Mouse (Mus musculus) lung, embryonic 14.5 days (tissue): ENCODE measurements at regions not wholly inside any gene's neighbourhood (a gene's known extent, or its start where the extent isn't known, plus 50 kb on each side); places are given as distances from the start of the nearest gene placed in this dataset.

Source experiments
- ATAC-seq: fragments of 200-750 bp; cut with Nextera tagmentation; 2 replicates; pipeline ENCODE4 v1.8.0; 2017; ENCODE audit warnings: mild to moderate bottlenecking, moderate TSS enrichment, moderate library complexity; ENCODE audit not compliant: insufficient read depth
- DNase-seq: peaks from one replicate; pipeline ENCODE4 v3.0.0-alpha.2; 2015
- H3K27ac ChIP-seq: fragments of 300-500 bp; sonication (generic); 2 replicates; pipeline ENCODE4 v1.5.1; 2014; ENCODE audit warnings: low read depth, mild to moderate bottlenecking, moderate library complexity
- H3K27me3 ChIP-seq: fragments of 300-500 bp; sonication (generic); 2 replicates; pipeline ENCODE4 v1.6.1; 2014; ENCODE audit warnings: low read length, control low read depth; ENCODE audit not compliant: insufficient read depth
- H3K36me3 ChIP-seq: fragments of 300-500 bp; sonication (generic); 2 replicates; pipeline ENCODE4 v1.6.1; 2014; ENCODE audit warnings: control low read depth; ENCODE audit not compliant: insufficient read depth
- H3K4me1 ChIP-seq: fragments of 300-500 bp; sonication (generic); 2 replicates; pipeline ENCODE4 v1.6.1; 2014; ENCODE audit warnings: antibody characterized with exemption, control low read depth; ENCODE audit not compliant: insufficient read depth
- H3K4me2 ChIP-seq: fragments of 300-500 bp; sonication (generic); 2 replicates; pipeline ENCODE4 v1.6.1; 2014; ENCODE audit warnings: mild to moderate bottlenecking
- H3K4me3 ChIP-seq: fragments of 300-500 bp; sonication (generic); 2 replicates; pipeline ENCODE4 v1.5.1; 2014; ENCODE audit warnings: low read depth, low read length
- H3K9ac ChIP-seq: fragments of 300-500 bp; sonication (generic); 2 replicates; pipeline ENCODE4 v1.6.1; 2014
- H3K9me3 ChIP-seq: fragments of 300-500 bp; sonication (generic); 2 replicates; pipeline ENCODE4 v1.6.1; 2016; ENCODE audit warnings: low read depth, low read length, control low read depth
- CTCF ChIP-seq: IDR thresholded peaks from 2 replicates; pipeline ENCODE4 v1.5.1; 2016; ENCODE audit warnings: antibody characterized with exemption, low read depth
- WGBS: fragments of 180-500 bp; shearing (Covaris S2); extraction: QIAGEN DNeasy Blood & Tissue Kit; methylation state at CpG from one replicate; pipeline ENCODE4 v1.1.7; 2014; 5-methylcytosine and 5-hydroxymethylcytosine counted together

DNA sequence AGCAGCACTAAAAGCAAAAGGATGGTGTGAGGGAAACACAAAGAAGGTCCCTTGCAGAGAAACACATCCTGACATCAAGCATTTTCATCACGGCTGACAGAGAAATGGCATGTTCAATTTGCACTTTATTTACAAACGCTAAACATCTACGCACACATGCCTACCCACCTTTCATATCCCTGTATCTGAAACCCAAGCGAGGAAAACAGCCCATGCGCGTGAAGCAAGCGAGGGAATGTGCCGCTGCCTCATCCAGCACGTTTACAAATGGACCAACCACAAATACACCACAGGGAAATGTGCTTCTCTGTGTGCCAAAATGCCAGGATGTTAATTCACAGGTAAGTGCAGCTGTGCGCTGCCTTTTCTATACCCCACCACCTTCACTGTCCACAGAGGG is 399.7 kb upstream of the Pou3f3 start:
- H3K27me3 ChIP-seq = no peaks in the 10 kb centered on the region
- WGBS = 55% methylated on average over 10 of the region's 10 CpGs
- no peak overlapping the region for H3K9ac ChIP-seq
- no peaks in the 10 kb centered on the region for H3K9me3 ChIP-seq
- H3K4me1 ChIP-seq = no peaks in the 10 kb centered on the region
- DNase-seq = peak; percentile 7
- H3K27ac ChIP-seq = no peak overlapping the region
- no peak overlapping the region for H3K4me3 ChIP-seq
- H3K36me3 ChIP-seq = no peaks in the 10 kb centered on the region
- TF ChIP-seq CTCF = no peak
- no peak for ATAC-seq
- H3K4me2 ChIP-seq = peak overlapping the region; percentile 44

DNA sequence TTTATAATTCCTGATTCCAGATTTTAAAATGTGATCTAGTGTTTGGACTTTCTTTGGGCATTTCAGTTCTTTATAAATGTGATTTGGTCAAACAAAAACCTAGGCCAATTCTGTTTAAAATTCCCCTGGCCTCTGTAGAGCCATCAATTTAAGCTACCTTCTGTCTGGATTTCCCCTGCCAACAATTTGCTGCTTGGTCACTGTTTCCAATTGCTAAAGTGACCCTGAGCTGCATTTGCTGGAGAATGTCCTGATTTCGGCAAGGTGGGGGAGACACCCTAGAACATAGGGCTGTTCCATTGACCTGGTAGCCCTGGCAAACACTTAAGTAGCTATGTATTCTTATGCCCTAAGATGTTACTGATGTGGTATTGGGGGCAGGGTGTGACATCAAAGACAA is 386.3 kb upstream of the Pou3f3 start:
- no peaks in the 10 kb centered on the region for H3K9me3 ChIP-seq
- no peak overlapping the region for H3K9ac ChIP-seq
- no peaks in the 10 kb centered on the region for H3K27me3 ChIP-seq
- H3K27ac ChIP-seq = no peak overlapping the region
- TF ChIP-seq CTCF = no peak
- whole genome bisulfite sequencing = 79% methylated on average over 1 of the region's 1 CpGs
- ATAC-seq (no peak), DNase-seq (no peak)
- H3K4me1 ChIP-seq = no peaks in the 10 kb centered on the region
- no peak overlapping the region for H3K4me3 ChIP-seq
- no peaks in the 10 kb centered on the region for H3K36me3 ChIP-seq
- H3K4me2 ChIP-seq = no peak overlapping the region

GRCm38 (mm10) chr1:42313494-42313893 is 382.1 kb upstream of the Pou3f3 start:
- Histone ChIP-seq H3K4me3 (no peak overlapping the region), H3K27me3 (no peaks in the 10 kb centered on the region), H3K9me3 (no peaks in the 10 kb centered on the region), H3K27ac (no peak overlapping the region), H3K4me2 (no peak overlapping the region), H3K4me1 (no peaks in the 10 kb centered on the region), H3K9ac (no peak overlapping the region), H3K36me3 (no peaks in the 10 kb centered on the region)
- ATAC-seq = no peak
- 81% methylated on average over 4 of the region's 4 CpGs for WGBS
- no peak for DNase-seq
- TF ChIP-seq CTCF = no peak

DNA sequence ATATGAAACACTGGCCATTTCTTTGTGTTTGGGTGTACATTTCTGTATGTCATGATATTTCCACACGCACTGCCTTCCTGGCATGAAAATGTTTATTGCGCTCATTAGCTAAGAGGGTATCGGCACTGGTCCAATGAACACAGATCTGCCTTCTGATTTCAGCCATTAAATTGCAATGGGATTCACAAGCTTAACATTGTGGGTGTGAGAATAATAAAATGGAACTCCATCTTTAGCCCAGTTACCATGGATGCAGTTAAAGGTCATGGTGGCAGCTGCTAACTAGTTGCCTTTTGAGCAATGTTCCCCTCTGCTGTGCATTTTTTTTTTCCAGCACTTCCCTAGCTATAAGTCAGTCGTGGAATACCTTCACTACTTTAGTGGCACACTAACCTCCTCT is 343.7 kb upstream of the Pou3f3 start:
- Histone ChIP-seq H3K4me1 (no peaks in the 10 kb centered on the region; the same call in none of the 2 replicates), H3K4me3 (no peak overlapping the region), H3K4me2 (no peak overlapping the region), H3K9me3 (no peaks in the 10 kb centered on the region), H3K27me3 (no peaks in the 10 kb centered on the region), H3K36me3 (no peaks in the 10 kb centered on the region), H3K9ac (no peak overlapping the region), H3K27ac (no peak overlapping the region)
- TF ChIP-seq CTCF = no peak
- DNase-seq = no peak
- no peak for ATAC-seq
- WGBS = 74% methylated on average over 4 of the region's 4 CpGs

DNA sequence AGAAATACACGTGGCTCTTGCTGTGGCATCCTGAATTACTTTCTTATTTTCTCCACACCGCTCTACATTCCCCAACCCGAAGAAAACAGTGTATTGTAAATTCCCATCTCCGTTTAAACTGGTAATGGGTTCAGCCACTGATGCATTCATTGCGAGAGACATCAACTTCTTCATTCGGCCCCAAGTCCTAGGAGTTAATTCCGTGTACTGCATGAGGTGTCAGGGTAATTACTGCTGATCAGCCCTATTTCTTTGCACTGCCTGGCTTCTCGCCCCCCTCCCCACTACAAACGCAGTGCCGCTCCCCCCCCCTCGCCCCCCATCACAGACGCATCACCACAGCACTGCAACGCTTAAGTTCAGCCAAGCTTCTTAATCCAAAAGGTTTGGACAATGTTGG is 343.2 kb upstream of the Pou3f3 start:
- H3K27me3 ChIP-seq = no peaks in the 10 kb centered on the region
- no peak for ATAC-seq
- H3K4me1 ChIP-seq = no peaks in the 10 kb centered on the region; the same call in none of the 2 replicates
- H3K27ac ChIP-seq = no peak overlapping the region; the same call in 1 of the 2 replicates
- 48% methylated on average over 13 of the region's 13 CpGs for WGBS
- no peaks in the 10 kb centered on the region for H3K9me3 ChIP-seq
- no peak for TF ChIP-seq CTCF
- no peak overlapping the region for H3K9ac ChIP-seq
- DNase-seq = no peak
- peak overlapping the region; percentile 13 for H3K4me2 ChIP-seq
- no peaks in the 10 kb centered on the region for H3K36me3 ChIP-seq
- H3K4me3 ChIP-seq = no peak overlapping the region

DNA sequence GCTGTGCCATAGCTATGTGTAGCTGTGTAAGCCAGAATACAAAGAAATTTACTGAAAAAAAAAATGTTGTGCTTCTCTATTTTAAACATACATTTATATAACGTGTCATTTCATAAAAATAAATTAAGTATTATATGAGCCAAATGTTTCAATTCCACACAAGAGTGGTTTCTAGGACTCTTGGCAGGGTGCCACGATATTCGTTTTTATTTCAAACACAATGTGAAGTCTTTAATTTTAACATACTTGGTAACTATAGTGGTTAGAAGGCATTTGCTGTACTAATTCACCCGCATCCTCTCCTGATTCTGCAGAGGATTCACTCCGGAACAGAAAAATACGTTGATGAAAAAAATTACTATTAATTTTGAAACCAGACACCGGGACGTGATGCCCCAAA is 342.5 kb upstream of the Pou3f3 start:
- TF ChIP-seq CTCF = no peak
- Histone ChIP-seq H3K27me3 (no peaks in the 10 kb centered on the region), H3K4me2 (peak overlapping the region; percentile 13), H3K9me3 (no peaks in the 10 kb centered on the region), H3K27ac (no peak overlapping the region), H3K4me1 (no peaks in the 10 kb centered on the region; the same call in none of the 2 replicates), H3K9ac (no peak overlapping the region), H3K36me3 (no peaks in the 10 kb centered on the region), H3K4me3 (no peak overlapping the region)
- 37% methylated on average over 8 of the region's 8 CpGs for WGBS
- DNase-seq (peak; percentile 87), ATAC-seq (no peak; the same call in 1 of the 2 replicates)

- 72% methylated on average over 6 of the region's 6 CpGs for WGBS
Measured at GRCm38 (mm10) chr1:42354020-42354419, 341.5 kb upstream of the Pou3f3 start.

DNA sequence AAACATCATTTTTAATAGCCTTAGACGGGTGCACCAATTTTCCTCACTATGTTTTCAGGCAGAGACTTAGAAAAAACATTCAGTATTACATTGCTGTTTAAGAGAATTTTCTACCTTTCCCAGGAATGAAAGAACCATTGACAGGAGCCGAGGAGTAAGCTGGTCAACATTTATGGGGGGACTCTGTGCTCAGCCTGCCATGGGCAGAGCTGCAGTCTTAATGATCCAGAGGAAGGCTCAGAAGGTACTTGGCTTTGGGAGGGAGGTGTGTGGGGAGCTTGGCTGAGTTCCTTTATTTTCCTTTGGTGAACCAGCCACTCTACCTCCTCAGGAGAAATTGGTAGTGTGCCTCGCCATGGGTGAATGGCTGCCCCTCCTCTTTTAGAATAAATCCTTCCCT is 333.1 kb upstream of the Pou3f3 start:
- Histone ChIP-seq H3K4me1 (no peaks in the 10 kb centered on the region), H3K27ac (no peak overlapping the region), H3K4me3 (no peak overlapping the region), H3K36me3 (no peaks in the 10 kb centered on the region), H3K27me3 (no peaks in the 10 kb centered on the region), H3K9ac (no peak overlapping the region), H3K4me2 (no peak overlapping the region), H3K9me3 (no peaks in the 10 kb centered on the region)
- ATAC-seq = no peak
- WGBS = 77% methylated on average over 3 of the region's 3 CpGs
- no peak for DNase-seq
- TF ChIP-seq CTCF = no peak

More at GRCm38 (mm10) chr1:42354020-42354419, 341.5 kb upstream of the Pou3f3 start:
- H3K4me3 ChIP-seq = no peak overlapping the region
- ATAC-seq (no peak), DNase-seq (no peak)
- H3K27me3 ChIP-seq = no peaks in the 10 kb centered on the region
- no peak overlapping the region for H3K27ac ChIP-seq
- TF ChIP-seq CTCF = no peak
- no peaks in the 10 kb centered on the region for H3K36me3 ChIP-seq
- no peaks in the 10 kb centered on the region; the same call in none of the 2 replicates for H3K4me1 ChIP-seq
- H3K9me3 ChIP-seq = no peaks in the 10 kb centered on the region
- H3K9ac ChIP-seq = no peak overlapping the region
- no peak overlapping the region for H3K4me2 ChIP-seq
